Mouse (Mus musculus): Measurements from ENCODE around the gene Mrps18a. TPM values are rescaled to one million over a fixed set of nuclear protein-coding genes. Genes with fewer than 3 reads are reported as not detected.

Mrps18a gene
- total and polyA plus RNA-seq, 3 experiments, result 78.1 to 127 (median 126) TPM

DNA sequence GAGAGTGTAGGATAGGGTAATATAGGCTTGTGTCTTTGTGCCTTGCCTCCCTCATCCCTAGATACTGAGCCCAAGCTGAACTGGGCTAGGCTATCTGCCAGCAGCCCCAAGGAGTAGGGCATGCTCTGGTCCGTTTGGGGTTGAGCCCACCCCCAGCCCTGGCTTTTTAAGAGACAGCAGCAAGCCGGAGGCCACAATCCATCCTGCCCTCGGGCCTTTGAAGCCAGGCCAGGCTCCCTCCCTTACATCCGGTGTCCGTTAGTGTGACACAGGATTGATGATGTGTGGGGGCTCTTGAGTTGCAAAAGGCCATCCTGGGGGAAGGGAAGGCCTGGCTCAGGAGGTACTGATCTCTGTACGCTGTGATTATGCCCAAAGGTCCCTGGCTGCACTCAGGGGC, 15.8 kb downstream of the Mrps18a start:
- Histone ChIP-seq H3K4me2 (ENCODE audit: insufficient read depth, low read depth, poor library complexity, severe bottlenecking) (no peak overlapping the region), H3K79me2 (replicated peaks; ENCODE audit: control insufficient read depth, extremely low read depth, insufficient read depth, poor library complexity, severe bottlenecking) (no peaks in the 10 kb centered on the region), H3K27me3 (replicated peaks) (no peaks in the 10 kb centered on the region), H3K9ac (ENCODE audit: insufficient read depth, low read depth) (no peak overlapping the region), H3K4me1 (ENCODE audit: control insufficient read depth in 1 of 2, insufficient read depth in 2 of 2) (no peaks in the 10 kb centered on the region), H3K27ac (ENCODE audit: insufficient read depth, low read depth) (no peak overlapping the region), H3K9me3 (replicated peaks; ENCODE audit: low read length) (no peaks in the 10 kb centered on the region), H3K36me3 (replicated peaks in 1 of 2; ENCODE audit: control insufficient read depth in 1 of 2, insufficient read depth in 1 of 2, low read length in 1 of 2) (peaks cover 79 to 92% of the 10 kb centered on the region in 2 experiments), H3K4me3 (replicated peaks in 1 of 3; ENCODE audit: low read depth in 2 of 3, low read length in 2 of 3, poor library complexity in 1 of 3) (no peak overlapping the region)
- in situ Hi-C loops (cut with MboI; ENCODE audit: low pct_ligation_motif_present, low pct_unique_long_range_greater_than_20kb, low sequenced_read_pairs), result no loop called here
- dilution Hi-C loops (cut with MboI; ENCODE audit: extremely low pct_ligation_motif_present, extremely low pct_unique_long_range_greater_than_20kb, low sequenced_read_pairs), result no loop called here
- DNase-seq (ENCODE audit: extremely low read depth), result no peak
- TF ChIP-seq SIN3A (IDR thresholded peaks at IDR 0.05; ENCODE audit: low read length) (no peak), MXI1 (IDR thresholded peaks at IDR 0.05; ENCODE audit: low read depth, low read length) (no peak), ETS1 (conservative IDR thresholded peaks at IDR 0.05; ENCODE audit: low read depth, low read length) (no peak), ZMIZ1 (IDR thresholded peaks at IDR 0.05; ENCODE audit: low read depth, low read length) (no peak), IRF4 (IDR thresholded peaks at IDR 0.05; ENCODE audit: low read depth, low read length) (no peak), POLR2AphosphoS2 (IDR thresholded peaks at IDR 0.05; ENCODE audit: low read depth, low read length) (no peak), EP300 (IDR thresholded peaks at IDR 0.05; ENCODE audit: low read length) (no peak), ZC3H11A (IDR thresholded peaks at IDR 0.05; ENCODE audit: low read depth, low read length) (no peak), ZNF384 (IDR thresholded peaks at IDR 0.05; ENCODE audit: low read depth, low read length) (no peak), USF1 (IDR thresholded peaks at IDR 0.05; ENCODE audit: low read depth, low read length) (no peak), KAT2A (IDR thresholded peaks at IDR 0.05; ENCODE audit: insufficient replicate concordance, low read length) (no peak), UBTF (IDR thresholded peaks at IDR 0.05; ENCODE audit: low read depth, low read length) (no peak), CTCF (conservative IDR thresholded peaks at IDR 0.05 in 1 of 2, IDR thresholded peaks at IDR 0.05 in 1 of 2; ENCODE audit: low read depth in 2 of 2, low read length in 2 of 2) (no peak), MAFK (IDR thresholded peaks at IDR 0.05; ENCODE audit: insufficient replicate concordance, low read length) (no peak), E2F4 (IDR thresholded peaks at IDR 0.05; ENCODE audit: insufficient replicate concordance, low read depth, low read length) (no peak)

DNA sequence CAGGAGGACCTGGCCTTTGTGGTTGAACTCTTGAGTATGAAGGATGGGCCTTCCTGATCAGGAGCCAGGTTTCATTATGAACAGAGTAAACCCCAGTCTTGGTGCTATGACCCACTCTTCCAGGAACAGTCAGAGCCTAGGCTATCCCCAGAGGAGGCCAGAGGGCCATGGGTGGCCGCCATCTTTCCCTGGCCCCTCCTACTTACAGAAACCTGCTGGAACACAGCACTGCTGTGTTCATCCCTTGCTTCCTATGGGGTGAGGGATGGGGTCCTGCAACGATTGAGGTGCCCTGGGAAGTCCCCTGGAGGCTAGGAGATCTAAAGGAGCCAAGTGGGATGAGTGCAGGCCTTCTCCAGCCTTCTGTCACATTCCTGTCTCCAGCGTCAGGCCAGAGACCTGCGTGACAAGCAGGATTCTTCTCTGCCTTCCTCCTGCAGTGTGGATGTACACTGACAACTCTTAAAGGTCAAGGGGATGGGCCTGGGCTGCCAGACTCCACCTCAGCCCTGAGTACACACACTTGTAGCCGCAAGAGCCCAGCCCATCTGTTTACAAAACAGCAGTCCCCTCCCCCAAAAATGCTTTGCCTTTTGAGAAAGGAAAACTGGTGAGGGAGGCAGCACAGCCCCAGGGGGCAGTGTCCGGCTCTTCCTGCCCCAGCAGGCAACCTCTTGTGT, 17.2 kb downstream of the Mrps18a start:
- H3K9ac ChIP-seq (ENCODE audit: insufficient read depth, low read depth), result no peak overlapping the region
- H3K27ac ChIP-seq (ENCODE audit: insufficient read depth, low read depth), result no peak overlapping the region
- H3K36me3 ChIP-seq (replicated peaks in 1 of 2; ENCODE audit: control insufficient read depth in 1 of 2, insufficient read depth in 1 of 2, low read length in 1 of 2), result peaks cover 66 to 79% of the 10 kb centered on the region in 2 experiments
- H3K4me1 ChIP-seq (ENCODE audit: control insufficient read depth in 1 of 2, insufficient read depth in 2 of 2), result no peaks in the 10 kb centered on the region
- H3K4me3 ChIP-seq (replicated peaks in 1 of 3; ENCODE audit: low read depth in 2 of 3, low read length in 2 of 3, poor library complexity in 1 of 3), result no peak overlapping the region
- no peak for TF ChIP-seq CHD2 (IDR thresholded peaks at IDR 0.05; ENCODE audit: low read length)
- H3K4me2 ChIP-seq (ENCODE audit: insufficient read depth, low read depth, poor library complexity, severe bottlenecking), result no peak overlapping the region
- no peaks in the 10 kb centered on the region for H3K79me2 ChIP-seq (replicated peaks; ENCODE audit: control insufficient read depth, extremely low read depth, insufficient read depth, poor library complexity, severe bottlenecking)
- no peaks in the 10 kb centered on the region for H3K27me3 ChIP-seq (replicated peaks)
- DNase-seq (ENCODE audit: extremely low read depth), result no peak
- no peaks in the 10 kb centered on the region for H3K9me3 ChIP-seq (replicated peaks; ENCODE audit: low read length)
- dilution Hi-C loops (cut with MboI; ENCODE audit: extremely low pct_ligation_motif_present, extremely low pct_unique_long_range_greater_than_20kb, low sequenced_read_pairs) (no loop called here), in situ Hi-C loops (cut with MboI; ENCODE audit: low pct_ligation_motif_present, low pct_unique_long_range_greater_than_20kb, low sequenced_read_pairs) (no loop called here)

Measured in CH12.LX (cell line).